Mouse (Mus musculus): Measurements from ENCODE around the gene Acot8. TPM values are rescaled to one million over a fixed set of nuclear protein-coding genes. Genes with fewer than 3 reads are reported as not detected.
A peak's percentile ranks its signal among the peaks of the same experiment; 100 is the strongest.

The Acot8 gene
- polyA plus RNA-seq, 1 experiment, result 102 TPM

- Histone ChIP-seq H3K4me1 (ENCODE audit: control insufficient read depth, insufficient read depth, insufficient read length, low read length) (peaks cover 7% of the 10 kb centered on the region; the same call in 1 of the 2 replicates), H3K27ac (ENCODE audit: insufficient read depth, low read depth, low read length) (no peak overlapping the region), H3K4me3 (ENCODE audit: low read depth, low read length) (no peak overlapping the region), H3K36me3 (ENCODE audit: control insufficient read depth, insufficient read depth, low read length) (peaks cover 25% of the 10 kb centered on the region), H3K27me3 (ENCODE audit: control insufficient read depth, insufficient read depth, low read length) (no peaks in the 10 kb centered on the region)
- no peak for TF ChIP-seq CTCF (IDR thresholded peaks at IDR 0.05; ENCODE audit: extremely low read depth, insufficient read length, insufficient replicate concordance, low read depth, low read length)
- no peak for TF ChIP-seq POLR2A (IDR thresholded peaks at IDR 0.05; ENCODE audit: low read depth, low read length)
- 80% methylated on average over 4 of the region's 4 CpGs for WGBS
Observed at GRCm38 (mm10) chr2:164788411-164788810, 16.3 kb downstream of the Acot8 start.

DNA sequence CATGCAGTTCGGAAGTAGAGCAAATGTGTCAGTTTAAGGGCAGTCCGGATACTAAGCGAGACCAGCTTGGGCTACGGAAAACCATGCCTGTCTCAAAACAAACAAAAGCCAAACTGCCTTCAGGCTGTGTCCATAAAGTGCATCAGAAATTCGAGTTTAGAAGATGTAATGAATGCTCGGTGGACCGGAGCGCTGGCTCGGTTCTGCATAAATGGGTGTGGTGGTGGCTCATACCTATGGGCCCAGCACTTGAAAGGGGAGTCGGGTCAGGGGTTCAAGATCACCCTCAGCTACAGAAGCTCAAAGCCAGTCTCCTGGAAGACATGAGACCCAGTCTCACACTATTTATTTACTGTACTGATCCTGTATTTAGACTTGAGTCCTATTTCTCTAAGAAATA lies 16.9 kb downstream of the Acot8 start:
- TF ChIP-seq CTCF (IDR thresholded peaks at IDR 0.05; ENCODE audit: extremely low read depth, insufficient read length, insufficient replicate concordance, low read depth, low read length) (no peak), POLR2A (IDR thresholded peaks at IDR 0.05; ENCODE audit: low read depth, low read length) (no peak)
- H3K27ac ChIP-seq (ENCODE audit: insufficient read depth, low read depth, low read length), result no peak overlapping the region
- peaks cover 7% of the 10 kb centered on the region; the same call in 1 of the 2 replicates for H3K4me1 ChIP-seq (ENCODE audit: control insufficient read depth, insufficient read depth, insufficient read length, low read length)
- H3K27me3 ChIP-seq (ENCODE audit: control insufficient read depth, insufficient read depth, low read length), result no peaks in the 10 kb centered on the region
- WGBS, result 75% methylated on average over 10 of the region's 10 CpGs
- peaks cover 20% of the 10 kb centered on the region for H3K36me3 ChIP-seq (ENCODE audit: control insufficient read depth, insufficient read depth, low read length)
- H3K4me3 ChIP-seq (ENCODE audit: low read depth, low read length), result no peak overlapping the region

GRCm38 (mm10) chr2:164787032-164787431 lies 17.6 kb downstream of the Acot8 start:
- Histone ChIP-seq H3K27ac (ENCODE audit: insufficient read depth, low read depth, low read length) (no peak overlapping the region), H3K27me3 (ENCODE audit: control insufficient read depth, insufficient read depth, low read length) (no peaks in the 10 kb centered on the region), H3K4me1 (ENCODE audit: control insufficient read depth, insufficient read depth, insufficient read length, low read length) (peaks cover 7% of the 10 kb centered on the region; the same call in 1 of the 2 replicates), H3K4me3 (ENCODE audit: low read depth, low read length) (no peak overlapping the region), H3K36me3 (ENCODE audit: control insufficient read depth, insufficient read depth, low read length) (peaks cover 12% of the 10 kb centered on the region)
- TF ChIP-seq POLR2A (IDR thresholded peaks at IDR 0.05; ENCODE audit: low read depth, low read length) (no peak), CTCF (IDR thresholded peaks at IDR 0.05; ENCODE audit: extremely low read depth, insufficient read length, insufficient replicate concordance, low read depth, low read length) (no peak)
- WGBS, result 82% methylated on average over 3 of the region's 3 CpGs

DNA sequence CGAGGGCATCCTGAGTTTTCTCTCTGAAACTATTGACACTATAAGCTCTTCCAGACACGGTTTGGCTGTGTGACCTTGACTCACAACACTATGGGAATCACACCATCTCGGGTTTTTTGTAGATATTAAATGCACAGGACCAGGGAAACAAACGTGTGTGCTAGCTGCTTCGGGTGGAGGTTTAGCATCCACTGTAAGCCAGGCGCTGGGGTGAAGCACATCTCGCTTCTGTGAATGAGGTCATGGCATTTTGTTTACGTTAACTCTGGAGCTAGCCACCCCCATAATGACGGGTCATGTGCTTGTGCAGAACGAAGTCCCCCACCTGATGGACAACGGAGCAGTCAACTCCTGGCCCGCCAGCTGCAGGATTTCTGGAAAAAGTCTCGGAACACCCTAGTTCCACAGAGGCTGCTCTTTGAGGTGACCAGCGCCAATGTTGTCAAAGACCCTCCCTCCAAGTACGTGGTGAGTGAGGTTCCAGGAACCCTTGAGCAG lies 18.2 kb downstream of the Acot8 start:
- H3K27ac ChIP-seq (ENCODE audit: insufficient read depth, low read depth, low read length), result peak overlapping the region; percentile 73
- peak overlapping the region; percentile 84 for H3K4me3 ChIP-seq (ENCODE audit: low read depth, low read length)
- no peaks in the 10 kb centered on the region for H3K27me3 ChIP-seq (ENCODE audit: control insufficient read depth, insufficient read depth, low read length)
- peaks cover 7% of the 10 kb centered on the region; the same call in 1 of the 2 replicates for H3K4me1 ChIP-seq (ENCODE audit: control insufficient read depth, insufficient read depth, insufficient read length, low read length)
- 22% methylated on average over 15 of the region's 15 CpGs for WGBS
- no peak for TF ChIP-seq POLR2A (IDR thresholded peaks at IDR 0.05; ENCODE audit: low read depth, low read length)
- no peak for TF ChIP-seq CTCF (IDR thresholded peaks at IDR 0.05; ENCODE audit: extremely low read depth, insufficient read length, insufficient replicate concordance, low read depth, low read length)
- peaks cover 6% of the 10 kb centered on the region for H3K36me3 ChIP-seq (ENCODE audit: control insufficient read depth, insufficient read depth, low read length)

DNA sequence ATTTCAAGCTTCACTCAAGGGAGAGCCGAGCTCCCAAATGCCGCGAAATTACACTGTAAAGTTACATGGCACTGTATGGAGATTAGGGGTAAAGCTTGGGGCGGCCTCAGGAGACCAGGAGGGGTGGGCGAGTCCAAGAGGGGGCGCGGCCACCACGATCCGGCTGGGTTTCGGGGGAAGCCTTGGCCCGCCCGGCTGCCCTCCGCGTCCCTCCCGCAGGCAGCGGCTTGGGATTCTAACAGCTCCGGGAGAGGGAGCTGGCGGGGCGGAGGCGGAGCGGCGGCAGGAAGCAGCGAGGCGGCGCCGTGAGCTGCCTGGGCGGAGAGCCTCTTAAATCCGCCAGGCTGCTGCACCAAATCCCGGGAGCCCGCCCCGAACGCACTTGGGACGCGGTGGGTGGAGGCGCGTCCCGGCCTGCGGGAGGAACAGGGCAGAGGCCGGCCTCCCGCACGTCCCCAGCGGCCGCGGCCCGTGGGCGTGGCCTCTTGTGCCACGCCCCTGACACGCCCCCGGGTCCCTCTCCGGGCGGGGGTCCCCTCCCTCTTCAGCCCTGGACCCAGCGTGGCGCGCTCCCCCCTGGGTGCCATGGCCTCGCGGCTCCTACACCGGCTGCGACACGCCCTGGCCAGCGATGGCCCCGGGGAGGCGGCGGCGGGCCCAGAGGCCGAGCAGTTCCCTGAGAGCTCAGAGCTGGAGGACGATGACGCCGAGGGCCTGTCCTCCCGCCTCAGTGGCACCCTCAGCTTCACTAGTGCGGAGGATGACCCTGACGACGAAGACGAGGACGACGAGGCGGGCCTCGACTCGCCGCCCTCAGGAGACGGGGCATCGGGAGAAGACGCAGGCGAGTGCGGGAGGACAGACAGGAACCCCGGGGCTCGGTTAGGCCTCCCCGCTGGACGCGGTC lies 18.9 kb downstream of the Acot8 start, which contains the start of gene Snx21:
Snx21 (plus strand) TSS at position 343 of the 907 bp plus-strand sequence.
- TF ChIP-seq POLR2A (IDR thresholded peaks at IDR 0.05; ENCODE audit: low read depth, low read length) (peak; percentile 90), CTCF (IDR thresholded peaks at IDR 0.05; ENCODE audit: extremely low read depth, insufficient read length, insufficient replicate concordance, low read depth, low read length) (peak; percentile 22; the same call in 1 of the 2 replicates)
- H3K27ac ChIP-seq (ENCODE audit: insufficient read depth, low read depth, low read length), result peak within 1 kb of the TSS; percentile 76
- no peaks in the 10 kb centered on the region for H3K27me3 ChIP-seq (ENCODE audit: control insufficient read depth, insufficient read depth, low read length)
- peaks cover 7% of the 10 kb centered on the region; the same call in 1 of the 2 replicates for H3K4me1 ChIP-seq (ENCODE audit: control insufficient read depth, insufficient read depth, insufficient read length, low read length)
- under 1% methylated on average over 87 of the region's 89 CpGs for WGBS
- peak within 1 kb of the TSS; percentile 84 for H3K4me3 ChIP-seq (ENCODE audit: low read depth, low read length)
- peaks cover 5% of the 10 kb centered on the region for H3K36me3 ChIP-seq (ENCODE audit: control insufficient read depth, insufficient read depth, low read length)

DNA sequence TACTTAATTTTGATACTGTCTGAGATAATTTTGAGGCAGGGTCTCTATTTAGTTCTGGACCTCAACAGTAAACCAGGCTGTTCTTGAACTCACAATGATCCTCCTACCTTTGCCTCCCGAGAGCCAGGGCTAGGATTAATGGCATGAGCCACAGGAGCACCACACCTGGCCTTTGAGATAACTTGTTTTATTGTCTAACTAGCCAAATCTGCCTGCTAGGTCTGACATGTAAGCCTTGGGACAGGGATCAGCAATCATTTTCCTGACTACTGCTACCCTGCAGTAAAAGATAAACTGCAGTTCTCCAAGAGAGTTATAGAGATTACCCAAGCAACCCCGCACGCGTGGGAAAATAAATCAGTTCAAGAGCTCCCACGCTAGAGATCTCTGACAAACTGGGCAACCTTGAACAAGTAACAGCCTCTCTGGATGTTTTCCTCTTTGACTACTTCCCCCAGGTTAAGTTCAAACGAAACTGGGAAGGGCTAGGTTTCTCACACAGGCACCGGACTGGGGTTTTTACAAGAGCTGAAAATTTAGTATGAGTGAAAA lies 19.7 kb downstream of the Acot8 start:
- H3K36me3 ChIP-seq (ENCODE audit: control insufficient read depth, insufficient read depth, low read length), result peaks cover 5% of the 10 kb centered on the region
- no peaks in the 10 kb centered on the region for H3K27me3 ChIP-seq (ENCODE audit: control insufficient read depth, insufficient read depth, low read length)
- 2% methylated on average over 7 of the region's 7 CpGs for WGBS
- peaks cover 7% of the 10 kb centered on the region; the same call in 1 of the 2 replicates for H3K4me1 ChIP-seq (ENCODE audit: control insufficient read depth, insufficient read depth, insufficient read length, low read length)
- peak overlapping the region; percentile 76 for H3K27ac ChIP-seq (ENCODE audit: insufficient read depth, low read depth, low read length)
- TF ChIP-seq POLR2A (IDR thresholded peaks at IDR 0.05; ENCODE audit: low read depth, low read length), result no peak
- no peak for TF ChIP-seq CTCF (IDR thresholded peaks at IDR 0.05; ENCODE audit: extremely low read depth, insufficient read length, insufficient replicate concordance, low read depth, low read length)
- peak overlapping the region; percentile 84 for H3K4me3 ChIP-seq (ENCODE audit: low read depth, low read length)
